Mouse (Mus musculus) embryonic fibroblast, embryonic 13.5 days (primary cell): ENCODE data around the gene Gm1043.

Source experiments
- CTCF ChIP-seq: IDR thresholded peaks from 2 replicates; pipeline ENCODE4 v1.5.1; 2011; ENCODE audit warnings: mild to moderate bottlenecking, control low read depth, low read length, moderate library complexity, borderline replicate concordance; ENCODE audit not compliant: insufficient read depth
- POLR2A ChIP-seq: IDR thresholded peaks from 2 replicates; pipeline ENCODE4 v1.6.1; 2011; ENCODE audit warnings: low read depth, mild to moderate bottlenecking, control low read depth, low read length, moderate library complexity

DNA sequence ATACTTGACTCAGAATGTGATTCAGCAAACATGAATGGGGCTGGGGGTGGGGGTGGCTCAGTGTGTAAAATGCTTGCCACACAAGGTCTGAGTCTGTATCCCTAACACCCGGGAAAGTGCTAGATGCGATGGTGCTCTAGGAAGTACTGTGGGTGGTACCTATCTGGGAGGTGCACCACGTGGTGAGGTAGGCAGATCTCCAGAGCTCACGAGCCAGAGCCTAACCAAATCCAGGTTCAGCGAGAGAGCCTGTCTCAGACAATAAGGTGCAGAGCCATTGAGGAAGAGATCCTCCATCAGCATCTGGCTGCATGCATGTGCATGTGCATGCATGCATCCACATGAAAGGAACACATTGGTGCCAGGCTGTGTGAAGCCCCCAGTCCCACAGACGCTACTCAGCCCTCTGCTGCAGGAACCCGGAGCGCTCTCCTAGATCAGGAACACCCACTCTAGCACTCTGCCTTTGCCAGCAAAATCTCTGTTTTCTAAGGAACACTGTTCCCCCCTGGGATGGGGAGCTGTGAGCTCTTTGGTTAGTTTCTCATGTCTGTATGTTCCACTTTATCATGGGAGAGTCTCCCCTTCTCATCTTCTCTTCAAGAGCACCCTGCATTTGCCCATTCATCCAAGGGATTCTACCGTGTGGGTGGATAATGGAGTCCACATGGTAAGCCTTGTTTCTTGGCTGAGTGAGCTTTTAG is 167.1 kb downstream of the Gm1043 start:
- no peak for TF ChIP-seq CTCF
- TF ChIP-seq POLR2A = no peak
